Mouse (Mus musculus): ENCODE results near the gene Sipa1l2. TPM values are rescaled to one million over a fixed set of nuclear protein-coding genes. Genes with fewer than 3 reads are reported as not detected.
A peak's percentile ranks its signal among the peaks of the same experiment; 100 is the strongest.

The Sipa1l2 gene
- total RNA-seq, 2 experiments from 2014 or later: 5.5 to 8.2 TPM

GRCm38 (mm10) chr8:125580426-125580825 lies 10.8 kb upstream of the Sipa1l2 start:
- peak; percentile 64 for DNase-seq

- DNase-seq: no peak
Observed at GRCm38 (mm10) chr8:125576127-125576526, 6.5 kb upstream of the Sipa1l2 start.

- DNase-seq: no peak
Observed at GRCm38 (mm10) chr8:125574280-125574679, 4.7 kb upstream of the Sipa1l2 start.

- DNase-seq: no peak
Observed at GRCm38 (mm10) chr8:125572246-125572645, 2.6 kb upstream of the Sipa1l2 start.

GRCm38 (mm10) chr8:125570835-125571465 lies 1.3 kb upstream of the Sipa1l2 start:
- no peak for DNase-seq

GRCm38 (mm10) chr8:125570389-125570788 lies 781 bp upstream of the Sipa1l2 start:
- DNase-seq: no peak

GRCm38 (mm10) chr8:125568851-125569532 lies 616 bp downstream of the Sipa1l2 start:
- peak; percentile 48 for DNase-seq

- DNase-seq: no peak
Observed at GRCm38 (mm10) chr8:125568421-125568850, 1.2 kb downstream of the Sipa1l2 start.

- DNase-seq: no peak
Observed at GRCm38 (mm10) chr8:125567569-125567968, 2.0 kb downstream of the Sipa1l2 start.

GRCm38 (mm10) chr8:125562878-125563277 lies 6.7 kb downstream of the Sipa1l2 start:
- DNase-seq: no peak

- DNase-seq: no peak
Observed at GRCm38 (mm10) chr8:125560825-125561490, 8.7 kb downstream of the Sipa1l2 start.

- no peak for DNase-seq
Observed at GRCm38 (mm10) chr8:125559066-125559653, 10.4 kb downstream of the Sipa1l2 start.

GRCm38 (mm10) chr8:125558109-125559065 lies 11.2 kb downstream of the Sipa1l2 start:
- DNase-seq: peak; percentile 69

- DNase-seq: no peak
Observed at GRCm38 (mm10) chr8:125557391-125558108, 12.1 kb downstream of the Sipa1l2 start.

- no peak for DNase-seq
Observed at GRCm38 (mm10) chr8:125556706-125557105, 12.9 kb downstream of the Sipa1l2 start.

GRCm38 (mm10) chr8:125550567-125550966 lies 19.0 kb downstream of the Sipa1l2 start:
- DNase-seq: no peak

GRCm38 (mm10) chr8:125547296-125547695 lies 22.3 kb downstream of the Sipa1l2 start:
- no peak for DNase-seq

- DNase-seq: no peak
Observed at GRCm38 (mm10) chr8:125545866-125546265, 23.7 kb downstream of the Sipa1l2 start.

- DNase-seq: no peak
Observed at GRCm38 (mm10) chr8:125542893-125543613, 26.6 kb downstream of the Sipa1l2 start.
